Mouse (Mus musculus): ENCODE measurements around the gene Galnt2.

Galnt2 gene

DNA sequence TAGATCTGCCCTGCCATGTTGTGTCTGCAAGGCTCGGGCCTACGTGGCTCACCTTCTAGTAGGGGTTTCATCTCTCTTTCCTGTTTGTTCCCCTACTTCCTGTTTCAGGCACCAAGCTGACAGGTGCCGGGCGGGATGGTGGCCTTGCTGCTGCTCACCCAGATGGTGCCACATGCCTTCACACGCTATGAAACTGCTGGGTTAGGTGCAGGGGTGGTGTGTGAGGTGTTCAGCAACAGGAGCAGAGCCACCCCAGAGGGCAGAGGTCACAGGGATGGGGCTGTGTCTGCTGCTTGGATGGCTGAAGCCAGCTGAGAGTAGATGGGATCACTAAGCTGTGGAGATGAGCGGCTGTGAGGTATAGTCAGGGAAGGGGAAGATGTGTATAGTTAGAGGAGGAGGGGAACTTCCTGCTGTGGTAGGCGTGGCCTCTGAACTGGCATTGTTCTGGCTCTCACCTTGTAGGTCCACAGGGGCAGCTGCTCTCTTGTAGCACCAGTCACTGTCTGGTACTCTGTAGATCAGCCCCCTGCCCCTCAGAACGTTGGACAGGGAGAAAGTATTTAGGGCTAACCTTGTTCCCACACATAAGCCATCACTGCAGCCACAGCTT lies 42.5 kb downstream of the Galnt2 start:
- no peak for DNase-seq (ENCODE audit: low spot score)

DNA sequence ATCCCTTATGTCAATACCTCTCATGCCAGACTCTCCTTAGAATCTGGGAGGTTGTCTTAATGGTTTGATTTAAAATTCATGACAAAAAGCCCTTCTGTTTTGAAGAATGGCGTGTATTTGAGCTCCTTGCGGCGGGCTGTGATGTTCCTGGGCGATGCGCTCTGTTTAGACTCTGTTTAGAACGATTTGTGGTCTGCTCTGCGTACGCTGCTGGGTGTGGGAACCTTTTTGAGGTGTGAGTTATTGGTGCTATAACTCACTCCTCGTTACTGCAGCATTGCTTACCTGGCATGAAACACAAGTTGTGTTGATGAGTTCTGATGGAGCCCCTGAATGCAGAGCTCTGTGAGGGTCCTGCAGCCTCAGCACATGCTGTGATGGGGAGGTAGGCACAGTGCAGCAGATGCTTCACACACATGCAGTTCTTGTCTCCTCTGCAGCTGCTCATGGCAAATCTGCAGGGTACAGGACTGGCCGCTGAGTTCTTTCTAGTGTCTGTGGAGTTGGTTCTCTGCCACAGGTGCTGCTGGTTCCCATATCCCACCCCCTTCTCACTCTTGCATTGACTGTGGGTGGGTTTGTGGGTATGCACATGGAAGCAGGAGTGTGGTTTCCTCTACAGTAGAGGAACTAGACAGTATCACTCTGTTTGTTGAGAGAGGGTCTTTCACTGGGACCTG lies 43.4 kb downstream of the Galnt2 start:
- no peak for DNase-seq (ENCODE audit: low spot score)

DNA sequence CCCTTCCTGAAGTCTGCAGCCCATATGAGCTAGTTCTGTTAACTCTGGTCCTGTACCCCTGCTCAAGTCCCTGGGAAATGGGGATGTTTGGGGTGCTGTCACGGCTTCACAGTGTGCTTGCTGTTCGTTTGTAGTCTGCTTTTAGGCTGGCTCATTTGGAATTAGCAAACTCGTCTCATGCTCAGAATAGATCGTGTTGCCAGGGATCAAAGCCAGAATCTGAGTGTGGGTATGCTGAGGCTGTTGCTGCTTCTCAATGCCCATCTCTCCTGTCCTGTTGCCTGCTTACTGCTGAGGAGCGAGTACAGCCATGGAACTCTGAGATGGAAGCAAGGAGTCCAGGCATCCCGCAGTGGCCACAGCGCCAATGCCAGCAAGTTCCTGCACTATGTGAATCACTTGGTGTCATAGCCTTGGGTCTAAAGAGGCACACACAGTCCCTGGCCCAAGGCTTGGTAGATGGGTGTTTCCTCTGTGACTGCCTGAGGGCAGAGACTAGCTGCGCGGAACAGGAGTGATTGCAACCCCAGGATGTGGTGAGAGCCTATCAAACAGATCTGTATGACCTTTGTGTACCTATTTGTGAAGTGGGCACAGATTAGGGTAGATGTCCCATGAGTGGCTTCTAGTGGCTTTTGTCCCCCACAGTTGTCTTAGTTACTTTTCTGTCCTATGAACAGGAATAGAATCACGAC lies 44.3 kb downstream of the Galnt2 start:
- DNase-seq (ENCODE audit: low spot score): no peak

DNA sequence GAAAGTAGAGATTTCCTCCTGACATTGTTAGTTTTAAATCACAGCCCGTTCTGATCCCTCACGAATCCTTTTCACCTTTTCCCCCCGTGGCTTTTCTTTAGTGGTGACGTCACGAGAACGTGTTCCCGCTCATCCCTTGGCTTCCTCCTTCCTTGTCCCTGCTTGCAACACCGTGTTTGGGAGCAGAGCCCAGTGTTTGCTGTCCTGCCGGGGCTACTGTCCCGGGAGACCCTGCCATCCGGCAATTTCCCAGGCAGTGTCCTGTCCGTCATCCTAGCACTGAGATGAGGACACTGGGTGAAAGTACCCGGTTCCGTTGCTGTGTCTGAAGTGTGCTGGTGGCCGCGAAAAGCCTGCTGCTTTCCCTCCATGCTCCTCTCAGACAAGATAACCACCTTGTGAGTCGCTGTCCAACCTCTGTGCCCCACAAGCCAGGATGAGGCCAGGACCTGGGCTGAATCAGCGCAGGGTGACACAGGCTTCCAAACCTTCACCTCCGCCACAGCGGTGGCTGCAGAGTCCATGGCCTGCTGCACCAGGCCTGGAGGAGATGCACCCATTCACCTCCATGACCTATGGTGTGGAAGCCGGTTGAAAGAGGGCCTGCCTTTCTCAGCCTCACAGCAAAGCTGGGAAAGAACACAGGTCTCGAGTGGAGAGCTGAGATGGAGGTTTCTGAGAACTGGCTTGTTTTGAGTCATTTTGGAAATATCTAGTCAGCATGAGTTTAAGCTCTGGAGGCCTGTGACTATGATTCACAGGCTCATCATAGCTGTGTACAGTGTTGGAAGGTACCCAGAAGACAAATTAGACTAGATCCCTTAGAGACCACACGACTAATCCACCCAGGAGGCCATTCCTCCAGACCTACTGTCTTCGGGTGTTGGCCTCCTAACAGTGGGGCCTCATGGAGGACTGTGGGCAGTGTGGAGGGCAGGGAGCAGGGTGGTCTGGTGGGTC lies 47.0 kb downstream of the Galnt2 start:
- no peak for DNase-seq (ENCODE audit: low spot score)

DNA sequence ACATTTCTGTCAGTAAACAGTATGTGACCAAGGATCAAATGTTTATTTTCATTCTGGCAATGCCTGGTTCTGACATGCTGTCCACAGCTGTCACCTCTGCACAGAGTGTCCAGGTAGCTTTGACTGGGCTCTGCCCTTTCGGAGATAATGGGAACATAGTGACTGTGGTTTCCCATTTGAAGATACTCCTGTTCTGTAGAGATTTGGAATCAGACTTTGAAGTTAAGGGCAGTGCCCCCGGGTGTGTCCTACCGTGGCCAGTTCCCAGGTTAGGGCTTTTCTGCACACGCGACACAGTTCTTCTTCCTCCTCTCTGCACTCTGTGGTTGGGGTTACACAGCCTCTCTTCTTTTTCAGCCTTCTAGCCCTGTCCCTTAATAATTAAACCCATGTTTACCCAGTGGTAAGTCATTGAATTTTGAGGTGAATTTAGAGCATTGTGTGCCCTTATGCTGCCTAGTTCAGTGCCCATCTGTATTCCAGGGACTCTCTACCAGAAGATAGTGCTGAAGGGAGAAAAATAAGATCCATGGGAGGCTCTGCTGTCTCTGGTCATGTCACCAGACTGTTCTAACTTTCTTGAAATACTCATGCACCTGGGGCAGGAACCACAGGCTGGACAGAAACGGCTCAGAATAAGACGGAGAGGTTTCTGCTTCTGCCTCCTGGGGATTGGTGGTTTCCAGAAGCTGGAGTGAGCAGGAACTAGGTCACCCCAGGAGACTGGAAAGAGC lies 47.9 kb downstream of the Galnt2 start:
- no peak for DNase-seq (ENCODE audit: low spot score)

DNA sequence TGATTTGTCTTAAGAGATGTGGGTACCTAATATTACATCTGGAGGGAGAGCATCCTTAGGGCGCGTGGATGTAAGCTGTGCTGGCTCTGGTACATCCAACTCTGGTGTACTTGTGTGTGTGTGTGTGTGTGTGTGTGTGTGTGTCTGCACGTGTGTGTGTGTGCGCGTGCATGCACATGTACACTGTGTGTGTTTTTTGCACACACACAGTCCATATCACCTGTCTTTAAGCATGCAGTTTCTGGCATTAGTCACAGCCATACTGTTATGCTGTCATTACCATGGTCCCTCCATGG lies 48.4 kb downstream of the Galnt2 start:
- no peak for DNase-seq (ENCODE audit: low spot score)

DNA sequence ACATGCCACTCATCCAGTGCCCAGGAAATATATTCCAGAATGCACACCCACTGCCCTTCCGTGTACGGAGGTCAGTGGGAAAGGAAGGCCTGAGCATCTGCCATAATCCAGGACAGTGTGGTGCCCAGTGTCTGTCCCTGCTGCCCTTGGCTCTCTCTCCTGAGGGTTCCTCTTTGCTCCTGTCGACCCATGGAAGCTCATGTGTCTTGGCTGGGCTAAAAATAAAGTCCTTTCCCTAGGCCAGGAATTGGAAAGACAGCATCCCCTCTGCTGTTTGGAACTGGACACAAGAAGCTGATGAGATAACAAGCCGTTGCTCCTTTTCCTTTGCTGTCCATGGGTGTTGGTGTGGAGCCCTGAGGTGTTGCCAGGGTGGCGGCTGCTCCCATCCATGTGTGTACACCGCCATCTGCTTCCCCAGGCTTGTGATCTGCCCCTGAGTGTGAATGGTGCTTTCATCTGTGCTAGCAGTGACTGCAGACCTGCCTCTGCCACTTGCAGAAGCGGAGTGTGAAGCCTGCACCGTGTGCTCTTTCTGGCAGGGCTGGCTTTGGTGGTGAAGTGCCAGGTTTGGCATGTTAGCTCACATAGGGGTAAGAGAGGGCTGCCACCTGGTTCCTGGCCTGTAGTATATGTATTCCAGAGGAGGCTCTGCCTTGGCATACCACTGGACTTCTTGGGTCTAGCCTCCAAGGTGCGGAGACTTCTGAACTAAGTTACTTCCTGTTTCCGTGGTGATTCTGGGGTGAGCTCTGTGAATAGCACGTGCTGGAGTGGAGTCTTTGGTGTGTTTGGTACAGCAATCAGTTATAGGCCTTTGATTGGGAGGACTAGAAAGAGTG lies 50.7 kb downstream of the Galnt2 start:
- DNase-seq (ENCODE audit: low spot score): no peak

DNA sequence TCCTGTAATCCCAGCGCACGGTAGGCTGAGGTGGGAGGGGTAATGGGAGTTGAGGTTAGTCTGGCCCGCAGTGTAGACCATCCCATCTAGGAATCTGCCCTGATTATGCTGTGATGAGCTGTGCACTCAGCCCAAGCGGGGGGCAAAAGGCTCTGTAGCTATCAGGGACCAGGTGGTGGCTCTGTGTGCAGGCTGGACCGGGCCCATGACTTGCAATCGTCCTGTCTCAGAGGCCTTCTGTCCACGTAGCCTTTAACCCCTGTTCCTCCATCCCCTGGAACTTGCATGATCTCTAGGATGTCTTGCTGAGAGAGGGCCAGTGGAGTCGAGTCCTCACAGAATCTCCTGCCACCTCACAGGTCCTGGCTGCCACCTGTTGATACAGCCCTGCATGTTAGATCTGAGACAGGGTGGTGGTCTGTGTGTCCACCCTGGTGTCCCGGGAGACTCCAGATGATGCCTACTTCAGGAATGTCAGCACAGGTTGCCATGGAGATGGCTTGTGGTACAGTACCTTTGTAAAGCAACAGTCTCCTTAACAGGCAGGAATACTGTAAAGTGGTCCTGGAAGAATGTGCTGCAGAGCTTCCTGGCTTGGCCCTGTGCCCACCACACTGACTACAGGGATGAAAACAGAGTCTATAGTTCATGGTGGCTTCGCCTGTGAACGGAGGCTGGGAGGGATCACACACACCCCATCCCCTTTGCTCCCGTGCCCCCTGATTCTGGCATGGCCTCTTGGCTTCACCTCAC lies 51.9 kb downstream of the Galnt2 start:
- no peak for DNase-seq (ENCODE audit: low spot score)

DNA sequence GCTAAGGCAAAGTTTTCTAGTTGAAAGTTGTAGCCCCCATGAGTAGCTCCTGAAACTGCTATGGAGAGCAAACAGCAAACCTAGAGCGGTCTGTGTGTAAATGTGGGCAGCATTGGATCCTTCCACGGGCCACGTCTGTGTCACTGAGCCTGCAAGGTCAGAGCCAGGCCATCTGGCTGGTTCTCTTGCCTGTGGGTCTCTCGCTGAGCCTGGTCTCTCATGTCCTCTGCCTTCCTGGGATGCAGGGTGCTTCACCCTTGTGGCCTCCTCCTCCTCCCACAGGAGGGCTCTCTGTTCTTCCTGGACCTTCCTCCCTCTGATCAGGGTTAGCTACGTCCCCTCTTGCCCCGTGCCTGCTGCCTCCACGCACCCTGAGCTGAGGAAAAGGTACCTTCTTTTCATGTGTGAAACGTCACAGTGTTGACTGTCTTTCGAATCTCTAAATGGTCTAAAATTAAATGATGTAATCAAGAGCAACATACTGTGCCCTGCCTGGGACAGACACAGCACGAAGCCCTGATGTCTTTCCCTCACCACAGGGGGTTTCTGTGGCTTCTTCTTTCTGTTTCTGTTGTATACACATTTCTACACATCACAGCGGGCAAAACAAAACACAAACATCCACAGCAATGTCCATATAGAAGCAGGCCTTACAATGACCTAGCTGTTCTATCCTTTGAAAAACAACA lies 52.6 kb downstream of the Galnt2 start:
- no peak for DNase-seq (ENCODE audit: low spot score)

DNA sequence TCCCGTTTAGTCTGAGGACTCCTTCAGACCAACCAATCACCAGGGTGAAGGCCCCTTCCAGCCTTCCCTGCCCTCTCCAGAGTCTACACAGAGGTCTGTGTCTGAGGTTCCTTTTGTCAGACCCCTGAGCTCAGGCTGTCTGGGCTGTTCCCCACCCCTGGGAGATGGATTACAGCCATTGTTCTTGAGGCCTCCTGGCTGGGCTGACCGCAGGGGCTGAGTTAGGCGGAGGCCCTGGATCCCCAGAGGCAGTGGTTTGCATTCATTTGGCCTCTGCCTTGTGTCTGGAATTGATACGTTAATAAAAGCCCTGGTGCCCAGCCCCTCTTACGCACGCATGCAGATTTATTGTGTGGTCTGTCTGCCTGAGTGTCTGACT lies 53.1 kb downstream of the Galnt2 start:
- no peak for DNase-seq (ENCODE audit: low spot score)

DNA sequence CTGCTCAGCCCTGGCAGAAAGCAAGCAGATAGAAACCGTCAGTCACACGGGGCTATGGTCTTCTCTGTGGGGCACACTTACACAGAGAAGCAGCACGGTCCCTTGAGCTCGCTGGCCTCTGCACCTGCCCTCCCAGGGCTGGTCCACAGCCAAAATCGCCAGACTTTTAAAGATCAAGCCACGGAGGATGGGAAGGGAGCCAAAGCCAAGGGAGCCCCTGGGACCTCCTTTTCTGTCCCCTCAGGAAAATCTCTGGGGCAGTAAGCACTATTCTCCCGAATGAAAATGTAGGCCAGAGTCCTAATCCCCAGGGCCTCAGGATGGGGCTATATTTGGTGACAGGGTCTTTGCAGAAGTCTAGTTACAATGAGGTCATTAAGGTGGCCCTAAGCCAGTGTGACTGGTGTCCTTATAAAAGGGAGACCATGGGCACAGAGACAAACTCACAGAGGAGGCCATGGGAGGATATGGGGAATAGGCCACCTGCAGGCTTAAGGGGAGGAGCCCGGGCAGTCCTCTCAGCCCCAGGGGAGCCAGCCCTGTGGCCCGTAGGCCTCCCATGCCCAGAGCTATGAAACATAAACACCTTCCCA lies 53.9 kb downstream of the Galnt2 start:
- no peak for DNase-seq (ENCODE audit: low spot score)

DNA sequence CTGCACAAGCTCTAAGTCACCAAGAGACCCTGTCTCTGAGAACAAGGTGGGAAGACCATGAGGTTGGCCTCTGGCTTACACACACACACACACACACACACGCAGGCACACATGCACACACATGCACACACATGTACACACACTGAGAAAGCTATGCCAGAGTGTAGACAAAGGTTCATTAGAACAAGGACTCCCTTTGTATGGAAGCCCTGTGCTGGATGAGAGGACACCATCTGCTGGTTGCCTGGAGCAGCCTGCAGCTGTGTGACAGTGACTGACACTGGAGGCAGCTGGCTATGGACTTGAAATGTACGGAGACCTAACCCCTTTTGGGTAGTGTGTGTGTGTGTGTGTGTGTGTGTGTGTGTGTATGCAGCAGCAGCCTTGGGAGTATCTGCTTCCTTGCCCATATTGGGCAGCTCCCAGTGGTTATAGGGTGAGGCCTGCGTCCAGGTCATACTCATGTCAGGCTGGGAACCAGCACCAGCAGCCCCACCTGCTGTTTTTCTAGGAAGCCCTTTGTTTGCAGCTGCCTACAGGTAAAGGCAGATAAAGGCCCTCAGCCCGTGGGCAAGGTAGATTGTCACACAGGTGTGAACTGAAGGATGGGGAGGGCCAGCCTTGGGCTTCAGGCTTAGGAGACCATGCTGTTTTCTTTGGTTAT lies 55.4 kb downstream of the Galnt2 start:
- no peak for DNase-seq (ENCODE audit: low spot score)

DNA sequence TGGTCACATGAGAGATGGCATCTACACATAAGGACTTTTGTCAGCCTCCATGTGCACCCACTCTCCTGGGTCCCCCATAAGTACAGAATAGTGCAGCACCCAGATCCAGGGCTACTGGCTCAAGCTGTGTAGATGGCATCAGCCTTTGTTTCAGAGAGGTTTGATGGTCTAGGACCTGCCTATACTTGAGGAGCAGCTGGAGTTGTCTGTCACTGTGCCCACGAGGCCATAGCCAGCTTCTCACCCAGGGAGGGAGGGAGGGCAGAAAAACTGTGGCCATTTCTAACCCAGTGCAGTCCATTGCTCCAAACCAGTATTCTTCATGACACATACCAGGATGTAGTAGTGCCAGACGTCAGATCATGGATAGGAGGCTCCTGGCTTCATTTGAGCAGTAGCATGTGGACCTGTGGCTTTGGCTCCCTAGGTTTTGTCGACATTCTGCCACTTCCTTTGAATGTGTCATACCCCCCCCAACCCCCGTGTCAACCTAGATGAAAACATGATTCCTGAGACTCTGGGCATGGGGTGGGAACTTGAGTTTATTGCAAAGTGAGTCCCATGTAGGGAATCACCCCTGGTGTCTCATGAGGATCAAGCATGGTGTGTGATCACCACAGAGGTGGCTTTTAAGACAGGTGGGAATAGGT lies 57.1 kb downstream of the Galnt2 start:
- DNase-seq (ENCODE audit: low spot score): no peak

DNA sequence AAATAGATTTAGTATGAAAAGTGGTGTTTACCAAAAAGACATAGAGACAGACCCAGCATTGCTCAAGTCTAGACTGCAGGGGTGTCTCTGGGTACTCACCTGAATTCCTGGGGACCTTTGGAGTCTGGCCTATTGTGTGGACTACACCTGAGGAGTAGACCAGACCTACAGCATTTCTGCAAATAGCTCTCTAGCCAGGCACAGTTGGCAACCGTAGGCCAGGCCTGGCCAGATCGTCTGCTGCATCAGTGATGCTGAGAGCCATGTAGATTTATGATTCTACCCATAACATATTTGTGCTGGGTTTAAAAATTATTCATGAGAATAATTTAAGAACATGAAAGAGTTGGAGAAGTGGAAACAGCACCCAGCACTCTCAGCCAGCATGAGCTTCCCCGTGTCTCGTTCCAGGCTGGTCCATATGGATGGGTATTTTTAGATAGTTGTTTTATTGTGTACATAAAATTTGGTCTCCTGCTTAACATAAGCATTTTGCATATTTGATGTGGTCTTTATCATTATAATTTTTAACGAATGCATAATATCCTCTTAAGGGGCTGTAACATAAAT lies 58.4 kb downstream of the Galnt2 start:
- no peak for DNase-seq (ENCODE audit: low spot score)

DNA sequence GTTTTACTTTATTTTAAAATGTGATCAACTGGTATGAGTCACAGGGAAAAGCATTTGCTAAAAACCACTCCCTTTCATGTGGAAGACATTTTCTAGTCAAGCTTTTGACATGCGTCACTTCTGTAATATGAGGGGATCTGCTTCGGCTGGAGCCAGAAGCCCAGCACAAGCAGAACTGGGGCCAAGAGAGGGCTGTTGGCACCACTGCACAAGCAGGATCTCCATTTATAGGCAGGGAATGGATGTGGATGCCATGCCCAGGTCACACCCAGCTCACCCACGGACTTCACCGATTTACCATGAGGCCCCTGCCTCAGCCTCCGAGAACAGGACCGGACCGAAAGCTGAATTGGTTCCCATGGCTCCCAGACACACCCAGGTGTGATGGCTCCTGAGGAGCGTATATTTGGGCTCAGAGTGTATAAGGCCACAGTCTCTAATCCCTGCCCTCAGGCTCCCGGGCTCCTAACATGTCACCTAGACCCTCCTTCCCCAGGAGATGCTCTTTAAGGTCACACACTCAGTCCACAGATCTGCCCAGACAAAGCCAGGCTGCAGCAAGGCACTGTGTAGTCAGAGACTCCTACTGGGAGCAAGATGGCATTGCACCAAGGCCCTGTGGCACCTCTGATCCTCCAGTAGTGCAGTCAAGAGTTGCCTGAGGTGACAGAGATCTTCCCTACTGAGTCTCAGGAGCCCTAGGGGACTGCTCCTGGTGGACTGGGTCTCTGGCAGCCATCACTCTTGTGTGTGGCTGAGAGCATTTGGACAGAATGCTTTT lies 59.9 kb downstream of the Galnt2 start:
- DNase-seq (ENCODE audit: low spot score): no peak

DNA sequence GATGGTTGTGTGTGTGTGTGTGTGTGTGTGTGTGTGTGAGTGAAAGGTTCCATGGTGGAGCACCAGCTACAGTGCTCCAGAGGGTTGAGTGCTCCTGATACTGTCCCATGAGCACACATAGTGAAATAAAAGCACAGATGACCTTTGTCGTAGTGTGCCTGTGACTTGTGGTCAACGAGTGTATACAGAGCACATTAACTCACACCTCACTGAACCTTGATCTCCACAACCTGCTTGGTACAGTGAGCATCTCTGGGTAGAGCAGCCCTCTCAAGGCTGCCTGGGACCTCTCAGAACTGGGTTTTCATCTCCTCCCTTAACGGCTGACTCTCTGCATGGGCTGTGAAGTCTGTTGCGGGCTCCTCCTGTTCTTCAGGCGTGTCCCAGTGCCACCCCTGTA lies 60.5 kb downstream of the Galnt2 start:
- DNase-seq (ENCODE audit: low spot score): no peak

DNA sequence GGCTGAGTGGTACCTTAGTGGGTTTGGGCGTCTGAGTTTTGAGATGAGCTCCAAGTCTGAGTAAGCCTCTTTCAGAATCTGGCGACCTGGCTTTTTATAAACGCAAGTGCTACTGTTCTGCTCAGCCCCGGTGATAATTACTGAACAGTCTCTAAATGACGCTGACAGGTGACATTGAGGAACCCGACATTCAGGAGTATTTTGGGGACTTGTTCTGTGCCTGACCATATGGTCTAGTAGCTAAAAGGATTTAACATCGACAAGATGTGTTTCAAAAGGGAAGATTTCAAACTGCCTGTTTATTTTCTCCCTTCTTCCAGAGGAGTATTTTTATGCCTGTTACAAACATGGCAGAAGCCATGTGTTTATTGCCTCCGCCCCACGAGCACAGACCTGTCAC lies 61.8 kb downstream of the Galnt2 start:
- no peak for DNase-seq (ENCODE audit: low spot score)
